Mouse (Mus musculus) telencephalon, adult 2 months (tissue): ENCODE measurements around the gene Dpm3.

ENCODE experiments used
- DNase-seq: peaks from one replicate; pipeline ENCODE4 v3.0.0-alpha.2; 2011; ENCODE audit warnings: low read depth, low spot score

The Dpm3 gene

GRCm38 (mm10) chr3:89294195-89294594, 35.0 kb downstream of the Dpm3 start:
- no peak for DNase-seq

DNA sequence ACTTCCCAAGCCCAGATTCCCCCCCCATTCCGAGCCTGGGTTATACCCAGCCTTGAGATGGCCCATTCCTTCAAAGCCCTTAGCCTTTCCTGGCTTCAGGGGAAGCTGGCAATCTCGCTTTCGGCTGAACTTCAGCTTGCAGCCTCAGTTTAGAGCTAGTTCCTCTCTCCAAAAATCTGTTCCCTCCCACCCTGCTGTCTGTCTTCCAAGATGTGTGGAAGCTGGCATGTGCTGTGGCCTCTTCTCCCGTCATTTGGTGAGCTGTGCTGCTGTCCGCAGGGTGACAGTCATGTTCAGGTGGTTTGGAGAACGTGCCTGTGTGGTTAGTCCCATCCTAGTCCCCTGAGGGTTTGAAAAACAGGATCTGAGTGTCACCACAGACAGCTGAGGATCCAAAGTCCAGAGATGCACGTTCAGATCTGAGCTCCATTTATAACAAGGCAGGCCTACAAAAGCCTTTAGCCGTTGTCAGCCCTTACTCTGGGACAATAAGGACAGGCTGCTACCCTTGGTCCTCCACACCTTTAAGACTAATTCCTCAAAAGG, 36.6 kb downstream of the Dpm3 start:
- DNase-seq = no peak

- no peak for DNase-seq
Observed at GRCm38 (mm10) chr3:89296761-89297396, 37.7 kb downstream of the Dpm3 start.

GRCm38 (mm10) chr3:89298908-89299307, 39.8 kb downstream of the Dpm3 start:
- DNase-seq = no peak

DNA sequence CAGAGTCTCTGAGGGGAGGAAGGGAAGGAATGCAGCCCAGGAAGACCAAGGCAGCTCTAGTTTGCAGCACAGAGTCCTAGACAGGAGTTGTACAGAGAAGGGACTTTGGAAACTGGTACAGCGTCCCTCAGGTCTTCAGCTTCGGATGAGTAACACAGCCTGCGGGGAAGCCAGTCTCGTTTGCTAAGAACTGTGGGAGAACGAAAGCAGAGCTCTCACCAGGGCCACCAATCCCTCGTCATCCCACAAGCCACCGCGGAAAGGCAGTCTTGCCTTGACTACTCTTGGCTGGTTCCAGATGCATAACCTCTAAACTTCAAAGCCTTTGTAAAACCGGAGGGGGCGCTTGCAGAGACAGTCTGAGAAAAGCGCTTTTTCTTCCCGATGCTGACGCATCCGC, 40.3 kb downstream of the Dpm3 start:
- DNase-seq = no peak

DNA sequence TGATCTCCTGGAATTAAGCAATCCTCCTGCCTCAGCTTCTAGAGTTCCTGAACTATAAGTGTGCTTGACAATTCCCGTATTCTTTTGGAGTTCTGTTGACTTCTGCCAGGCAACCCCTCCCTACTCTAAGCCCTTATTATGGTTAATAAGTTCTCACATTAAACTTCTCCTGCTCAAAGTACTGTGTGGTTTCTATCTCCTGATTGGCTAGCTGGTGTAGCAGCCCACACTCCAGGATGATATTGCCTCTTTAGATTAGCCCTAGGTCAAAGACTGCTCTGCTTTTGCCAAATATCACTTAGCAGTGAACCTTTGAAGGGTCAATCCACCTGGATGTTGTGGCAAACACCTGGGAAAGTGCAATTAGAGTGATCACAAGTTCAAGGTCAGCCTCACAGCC, 40.9 kb downstream of the Dpm3 start:
- DNase-seq = no peak

- DNase-seq = no peak
Observed at GRCm38 (mm10) chr3:89300514-89300913, 41.4 kb downstream of the Dpm3 start.

- no peak for DNase-seq
Observed at GRCm38 (mm10) chr3:89304440-89304839, 45.3 kb downstream of the Dpm3 start.

DNA sequence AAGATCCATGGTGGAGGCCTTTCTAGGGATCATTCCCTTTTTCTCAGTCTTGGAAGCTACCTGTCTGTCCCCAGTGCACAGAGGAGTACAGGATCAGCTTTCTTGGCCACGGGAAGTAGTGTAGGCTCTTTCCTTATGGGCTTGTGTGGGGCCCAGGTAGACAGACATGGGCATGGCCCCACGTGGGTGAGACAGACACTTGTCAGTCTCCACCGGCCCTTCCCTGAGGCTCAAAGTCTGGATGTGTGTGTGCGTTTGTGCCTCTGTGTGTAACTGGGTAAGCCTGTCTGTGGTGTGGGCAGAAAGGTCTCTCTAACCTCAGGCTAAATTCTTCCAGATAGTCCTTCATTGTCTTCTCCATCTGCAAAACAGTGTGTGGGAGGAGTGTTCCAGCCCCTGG, 45.9 kb downstream of the Dpm3 start:
- no peak for DNase-seq

- no peak for DNase-seq
Observed at GRCm38 (mm10) chr3:89305551-89306325, 46.6 kb downstream of the Dpm3 start.

- no peak for DNase-seq
Observed at GRCm38 (mm10) chr3:89308089-89308488, 48.9 kb downstream of the Dpm3 start.

DNA sequence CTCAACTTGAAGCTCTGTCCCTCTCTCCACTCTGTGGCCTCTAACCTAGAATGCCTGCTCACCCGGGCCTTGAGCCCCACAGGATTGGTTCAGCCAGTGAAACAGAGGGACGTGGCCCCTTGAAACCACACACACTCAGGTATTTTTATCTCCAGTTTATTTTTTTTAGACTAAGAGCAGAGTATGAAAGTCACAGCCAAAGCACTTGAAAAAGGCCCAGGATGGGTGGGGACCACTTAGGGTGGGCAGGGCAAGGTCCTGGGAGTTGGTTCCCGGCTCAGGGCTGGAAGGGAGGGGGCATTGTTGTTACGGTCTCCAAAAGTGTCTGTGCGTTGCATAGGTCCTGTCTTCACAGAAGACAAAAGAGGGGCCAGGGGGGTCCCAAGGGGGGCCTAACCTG, 55.2 kb downstream of the Dpm3 start:
- DNase-seq = no peak

DNA sequence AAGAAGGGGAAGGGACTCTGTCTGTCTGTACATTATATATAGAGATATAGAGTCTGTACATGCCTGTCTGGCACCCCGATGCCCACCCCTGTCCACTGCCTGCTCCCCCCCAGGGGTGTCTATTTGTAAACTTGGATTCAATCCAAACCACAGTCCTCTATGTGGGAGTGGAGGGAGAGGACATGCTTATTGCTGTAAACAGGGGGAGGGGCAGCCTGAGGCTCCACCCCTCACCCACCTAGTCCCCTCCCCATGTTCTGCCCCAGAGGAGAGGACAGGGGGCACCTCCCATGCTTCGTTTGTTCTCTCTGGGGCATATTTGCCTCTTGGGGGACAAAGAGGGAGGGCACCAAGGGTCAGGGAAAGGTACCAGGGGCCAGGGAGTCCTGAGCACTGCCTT, 55.6 kb downstream of the Dpm3 start:
- no peak for DNase-seq

DNA sequence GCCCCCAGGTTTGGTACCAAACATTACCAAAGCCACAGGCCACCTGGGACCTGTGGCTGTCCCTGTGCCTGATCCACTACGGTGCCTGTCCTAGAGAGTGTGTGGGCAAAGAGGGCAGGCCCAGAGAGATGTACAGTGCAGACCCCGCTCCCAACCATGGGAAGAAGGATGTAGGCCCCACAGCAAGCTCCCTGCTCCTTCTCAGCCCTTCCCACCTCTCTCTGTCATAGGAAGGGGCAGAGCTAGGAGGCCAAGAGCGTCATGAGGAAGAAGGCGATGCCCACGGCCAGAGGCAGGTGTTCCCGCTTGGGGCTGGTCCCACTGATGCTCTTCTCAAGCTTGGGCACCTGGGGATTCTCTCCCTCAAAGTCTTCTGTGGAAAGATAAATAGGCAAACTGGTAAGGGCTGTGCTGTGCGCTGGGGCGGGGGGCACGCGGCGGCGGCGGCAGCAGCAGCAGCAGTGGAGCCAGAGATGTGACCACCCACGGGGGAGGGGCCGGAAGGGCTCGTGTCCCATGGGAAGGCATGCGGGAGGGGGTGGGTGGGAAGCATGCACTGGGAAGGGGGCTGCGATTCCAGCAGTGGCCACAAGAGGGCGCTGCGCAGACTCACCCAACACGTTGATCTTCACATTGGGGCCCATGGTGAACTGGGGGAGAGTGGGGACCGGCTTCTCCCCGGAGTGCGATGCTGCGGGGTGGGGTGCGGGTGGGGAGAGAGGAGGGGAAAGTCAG, 56.2 kb downstream of the Dpm3 start:
- no peak for DNase-seq

DNA sequence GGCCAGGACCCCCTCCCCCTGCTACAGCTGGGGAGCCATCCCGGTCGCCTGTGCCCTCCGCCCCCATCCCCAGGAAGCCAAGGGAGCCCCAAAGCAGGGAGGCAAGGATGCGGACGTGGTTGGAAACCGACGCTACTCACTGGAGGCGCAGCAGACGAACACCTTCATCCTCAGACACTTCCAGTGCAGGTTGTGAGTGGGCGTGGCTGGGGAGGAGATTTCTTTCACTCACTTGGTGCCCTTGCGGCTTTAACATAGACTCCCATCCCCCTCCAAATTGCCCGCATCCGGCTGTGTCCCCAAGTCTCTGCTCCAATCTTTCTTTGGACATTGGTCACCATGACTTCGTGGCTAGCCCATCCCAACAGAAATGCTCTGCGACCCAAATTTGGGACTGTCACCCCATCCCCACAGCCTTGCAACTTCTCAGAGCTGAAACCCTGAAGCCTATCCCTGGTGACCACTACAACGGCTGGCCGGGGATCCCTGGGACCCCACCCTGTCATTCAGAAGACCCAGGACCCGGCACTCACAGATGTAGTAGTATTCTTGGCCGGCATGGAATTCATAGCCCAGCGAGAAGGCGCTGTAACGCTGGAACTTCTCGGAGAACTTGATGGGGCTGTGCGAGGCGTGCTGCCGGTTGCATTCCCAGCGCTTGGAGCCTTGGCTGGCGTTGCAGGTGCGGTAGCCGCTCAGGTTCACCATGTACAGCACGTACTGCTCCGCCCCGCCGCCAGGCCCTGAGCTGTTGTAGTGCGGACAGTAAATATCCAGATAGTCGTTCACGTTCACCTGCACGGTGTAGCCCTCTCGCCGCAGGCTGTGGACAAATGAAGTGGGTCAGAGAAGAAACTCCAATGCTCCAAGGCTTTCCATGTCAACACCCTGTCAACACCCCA, 57.0 kb downstream of the Dpm3 start:
- no peak for DNase-seq
